Mouse (Mus musculus) NIH3T3 (cell line): ENCODE measurements at regions not wholly inside any gene's neighbourhood (a gene's known extent, or its start where the extent isn't known, plus 50 kb on each side); places are given as distances from the start of the nearest gene placed in this dataset.
A peak's percentile ranks its signal among the peaks of the same experiment; 100 is the strongest.
"Not testable (repeated sequence)": the region's sequence is repeated elsewhere in the genome, so short reads cannot be mapped to it uniquely, and the experiment has no call there.

Source experiments
- DNase-seq: peaks from one replicate; pipeline ENCODE4 v3.0.0-alpha.2; 2012; ENCODE audit warnings: low read depth

- DNase-seq: no peak
Observed at GRCm38 (mm10) chr11:7812436-7812835, 598.7 kb upstream of the Igfbp3 start.

- DNase-seq: no peak
Observed at GRCm38 (mm10) chr11:7809741-7810140, 596.0 kb upstream of the Igfbp3 start.

GRCm38 (mm10) chr11:7796373-7796772 is 582.6 kb upstream of the Igfbp3 start:
- DNase-seq: no peak

- no peak for DNase-seq
Observed at GRCm38 (mm10) chr11:7794206-7794605, 580.5 kb upstream of the Igfbp3 start.

- peak; percentile 16 for DNase-seq
Observed at GRCm38 (mm10) chr11:7780476-7781112, 566.9 kb upstream of the Igfbp3 start.

- DNase-seq: not testable (repeated sequence)
Observed at GRCm38 (mm10) chr11:7775361-7775760, 561.6 kb upstream of the Igfbp3 start.

- no peak for DNase-seq
Observed at GRCm38 (mm10) chr11:7765303-7765702, 551.6 kb upstream of the Igfbp3 start.

GRCm38 (mm10) chr11:7758862-7759467 is 545.2 kb upstream of the Igfbp3 start:
- DNase-seq: no peak
